Mouse (Mus musculus) limb, embryonic 14.5 days (tissue): ENCODE measurements around the gene Triap1. TPM values are rescaled to one million over a fixed set of nuclear protein-coding genes. Genes with fewer than 3 reads are reported as not detected.

ENCODE experiments used
- ATAC-seq: fragments of 200-750 bp; cut with Nextera tagmentation; 2 replicates; pipeline ENCODE4 v1.8.0; 2017; ENCODE audit warnings: low read depth, moderate number of reproducible peaks, moderate TSS enrichment; ENCODE audit not compliant: low FRiP score
- DNase-seq: peaks from one replicate; pipeline ENCODE4 v3.0.0-alpha.2; 2015; ENCODE audit warnings: low spot score
- H3K27ac ChIP-seq: fragments of 300-500 bp; sonication (generic); replicated peaks from 2 replicates; pipeline ENCODE4 v1.5.1; 2014; ENCODE audit warnings: low read depth, mild to moderate bottlenecking, low read length, moderate library complexity, mixed read lengths
- H3K27me3 ChIP-seq: fragments of 300-500 bp; sonication (generic); 2 replicates; pipeline ENCODE4 v1.6.1; 2014; ENCODE audit warnings: low read length, mixed read lengths; ENCODE audit not compliant: control insufficient read depth, insufficient read depth
- H3K36me3 ChIP-seq: fragments of 300-500 bp; sonication (generic); 2 replicates; pipeline ENCODE4 v1.6.1; 2014; ENCODE audit warnings: mild to moderate bottlenecking, low read length, moderate library complexity, mixed read lengths; ENCODE audit not compliant: control insufficient read depth, insufficient read depth
- H3K4me1 ChIP-seq: fragments of 300-500 bp; sonication (generic); 2 replicates; pipeline ENCODE4 v1.6.1; 2014; ENCODE audit warnings: antibody characterized with exemption, low read length, mixed read lengths; ENCODE audit not compliant: control insufficient read depth, insufficient read depth
- H3K4me2 ChIP-seq: fragments of 300-500 bp; sonication (generic); replicated peaks from 2 replicates; pipeline ENCODE4 v1.6.1; 2014; ENCODE audit warnings: low read depth, mild to moderate bottlenecking, low read length, moderate library complexity; ENCODE audit not compliant: severe bottlenecking
- H3K4me3 ChIP-seq: fragments of 300-500 bp; sonication (generic); replicated peaks from 2 replicates; pipeline ENCODE4 v1.5.1; 2014; ENCODE audit warnings: low read length
- H3K9ac ChIP-seq: fragments of 300-500 bp; sonication (generic); 2 replicates; pipeline ENCODE4 v1.6.1; 2014; ENCODE audit warnings: mild to moderate bottlenecking, low read depth, low read length, moderate library complexity; ENCODE audit not compliant: severe bottlenecking
- H3K9me3 ChIP-seq: fragments of 300-500 bp; sonication (generic); 2 replicates; pipeline ENCODE4 v1.6.1; 2016; ENCODE audit warnings: low read length; ENCODE audit not compliant: control insufficient read depth
- POLR2A ChIP-seq: fragments of 200-500 bp; IDR thresholded peaks from 2 replicates; pipeline ENCODE4 v1.8.0; 2012; ENCODE audit warnings: inconsistent platforms, mild to moderate bottlenecking, moderate library complexity, borderline replicate concordance; ENCODE audit not compliant: insufficient read depth, insufficient read length; ENCODE audit errors: extremely low read depth
- WGBS: fragments of 180-500 bp; shearing (Covaris S2); extraction: QIAGEN DNeasy Blood & Tissue Kit; methylation state at CpG from one replicate; pipeline ENCODE4 v1.1.7; 2014; 5-methylcytosine and 5-hydroxymethylcytosine counted together
- polyA plus RNA-seq, 2 experiments: library from polyadenylated mRNA; depleted of rRNA in 1 of 2; stranded (reverse) in 1 of 2; unstranded in 1 of 2; fragments of >200 nt; fragmentation: Nextera tagmentation in 1 of 2; extraction: Ambion mirVana in 1 of 2; gene quantifications; 2 replicates each; pipeline versions ENCODE4 v1.2.1 to v1.2.3; 2012 to 2014

Gene Triap1
- polyA plus RNA-seq, 2 experiments = 28.7 to 62.2 TPM

DNA sequence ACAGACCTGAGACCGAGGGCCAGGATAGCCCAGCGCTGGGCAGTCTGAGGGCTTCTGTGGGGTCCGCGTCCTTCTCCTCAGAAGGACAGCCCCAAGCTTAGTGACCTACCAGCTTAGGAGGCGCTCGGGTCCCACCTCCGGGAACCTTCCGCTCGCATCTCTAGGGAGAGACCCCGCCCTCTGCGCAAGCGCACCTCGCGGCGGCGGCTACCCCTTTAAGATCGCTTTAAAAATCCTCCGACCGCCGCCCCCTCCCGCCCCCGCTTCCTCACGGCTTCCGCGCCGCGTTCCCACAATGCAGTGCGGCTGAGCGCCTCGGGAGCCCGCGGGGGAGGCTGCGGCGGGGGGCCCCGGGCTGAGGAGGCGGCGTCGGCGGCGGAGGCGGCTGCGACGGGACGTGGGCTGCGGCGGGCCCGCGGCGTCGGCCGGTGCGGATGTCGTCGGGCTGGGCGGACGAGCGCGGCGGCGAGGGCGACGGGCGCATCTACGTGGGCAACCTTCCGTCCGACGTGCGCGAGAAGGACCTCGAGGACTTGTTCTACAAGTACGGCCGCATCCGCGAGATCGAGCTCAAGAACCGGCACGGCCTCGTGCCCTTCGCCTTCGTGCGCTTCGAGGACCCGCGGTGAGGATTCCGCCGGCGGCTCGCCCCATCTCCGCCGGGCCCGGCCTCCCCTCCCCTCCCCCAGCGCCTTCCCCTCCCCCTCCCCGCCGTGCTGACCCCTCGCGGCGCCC lies 14.0 kb upstream of the Triap1 start, which contains the start of gene Srsf9:
Gene Srsf9, plus strand, starts transcription at position 303 of the 735 bp plus-strand sequence.
- Histone ChIP-seq H3K27ac (peak within 1 kb of the TSS; percentile 88), H3K9me3 (no peaks in the 10 kb centered on the region), H3K4me1 (peaks cover 19% of the 10 kb centered on the region), H3K4me3 (peak within 1 kb of the TSS; percentile 97), H3K27me3 (no peaks in the 10 kb centered on the region), H3K36me3 (peaks cover 25% of the 10 kb centered on the region), H3K4me2 (peak within 1 kb of the TSS; percentile 71), H3K9ac (peak within 1 kb of the TSS; percentile 95)
- TF ChIP-seq POLR2A = 0 out of 2 replicates have a peak, but pooled peaks have one; percentile 28
- ATAC-seq (peak; percentile 92), DNase-seq (peak; percentile 90)
- under 1% methylated on average over 57 of the region's 97 CpGs for WGBS

DNA sequence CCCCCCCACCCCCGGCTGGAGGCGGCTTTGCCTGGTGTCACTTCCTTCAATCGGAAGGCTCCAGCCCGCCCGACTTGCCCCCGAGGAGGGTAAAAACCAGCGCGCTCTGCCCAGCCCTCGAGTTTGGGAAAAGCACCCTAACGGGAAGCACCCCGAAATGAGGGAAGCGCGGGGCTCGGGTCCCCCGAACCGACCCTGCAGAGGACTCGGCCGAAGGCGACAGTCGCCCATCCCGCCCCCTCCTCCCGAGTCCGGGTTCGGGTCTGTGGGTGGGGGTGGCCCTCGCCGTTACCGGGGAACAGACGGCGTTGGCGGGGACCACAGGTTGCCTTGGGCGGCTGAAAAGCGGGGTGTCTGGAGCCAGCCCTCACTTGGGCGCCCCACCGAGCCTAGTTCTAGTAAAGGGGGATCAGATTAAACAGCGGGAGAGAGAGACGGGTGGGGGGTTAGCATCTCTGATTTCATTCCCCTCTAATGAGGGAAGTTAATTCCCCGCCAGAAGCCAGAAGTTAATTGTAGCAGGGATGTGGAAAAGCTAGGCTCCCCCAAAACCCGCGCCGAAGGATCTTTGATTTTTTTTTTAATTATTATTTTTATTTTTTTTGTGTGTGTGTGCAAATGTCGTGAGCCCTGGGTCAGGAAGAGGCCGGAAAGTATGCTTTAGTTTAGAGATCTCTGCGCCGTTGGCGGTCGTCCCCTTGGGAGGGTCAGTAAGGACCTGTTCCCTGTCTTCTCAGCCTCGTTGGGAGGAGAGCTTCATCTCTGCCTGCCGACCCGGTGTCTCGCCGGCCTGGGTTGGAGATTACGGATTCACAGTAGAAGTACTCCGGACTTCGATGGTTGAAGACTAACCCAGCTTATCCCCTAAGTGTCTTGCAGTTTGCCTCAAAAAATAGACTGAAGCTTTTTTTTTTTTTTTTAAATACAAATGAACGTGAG lies 13.1 kb upstream of the Triap1 start:
- under 1% methylated on average over 49 of the region's 55 CpGs for WGBS
- Histone ChIP-seq H3K9me3 (no peaks in the 10 kb centered on the region), H3K4me1 (peaks cover 19% of the 10 kb centered on the region), H3K36me3 (peaks cover 33% of the 10 kb centered on the region), H3K27ac (peak overlapping the region; percentile 88), H3K27me3 (no peaks in the 10 kb centered on the region), H3K4me3 (peak overlapping the region; percentile 97), H3K9ac (peak overlapping the region; percentile 95), H3K4me2 (peak overlapping the region; percentile 71)
- no peak for TF ChIP-seq POLR2A
- no peak for DNase-seq
- ATAC-seq = peak; percentile 16; the same call in 1 of the 2 replicates

DNA sequence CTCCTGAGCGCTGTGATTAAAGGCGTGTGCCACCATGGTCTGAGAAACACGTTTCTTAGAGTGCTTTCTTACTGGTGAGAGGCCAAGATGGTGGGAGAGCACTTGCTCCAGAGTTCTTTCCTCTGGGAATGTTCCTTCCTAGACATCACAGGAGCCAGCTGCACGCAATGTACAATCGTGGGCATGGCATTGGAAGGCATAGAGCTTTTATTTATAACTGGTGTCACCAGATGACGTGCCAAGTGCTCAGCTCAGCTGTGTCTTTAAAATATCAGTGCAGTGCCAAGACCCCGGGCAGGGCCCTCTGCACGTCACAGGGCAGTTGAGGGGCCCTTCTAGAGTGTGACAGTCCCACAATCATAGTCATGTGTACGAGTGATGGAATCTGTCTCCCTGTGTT lies 10.1 kb upstream of the Triap1 start:
- DNase-seq = no peak
- Histone ChIP-seq H3K36me3 (peaks cover 64% of the 10 kb centered on the region), H3K9ac (no peak overlapping the region), H3K4me3 (no peak overlapping the region), H3K4me2 (no peak overlapping the region), H3K27me3 (no peaks in the 10 kb centered on the region), H3K4me1 (peaks cover 16% of the 10 kb centered on the region), H3K27ac (no peak overlapping the region), H3K9me3 (no peaks in the 10 kb centered on the region)
- no peak for TF ChIP-seq POLR2A
- 89% methylated on average over 9 of the region's 9 CpGs for WGBS
- ATAC-seq = no peak

- Histone ChIP-seq H3K4me2 (no peak overlapping the region), H3K9me3 (no peaks in the 10 kb centered on the region), H3K9ac (no peak overlapping the region), H3K36me3 (peaks cover 69% of the 10 kb centered on the region), H3K4me1 (peaks cover 8% of the 10 kb centered on the region), H3K4me3 (no peak overlapping the region), H3K27me3 (no peaks in the 10 kb centered on the region), H3K27ac (no peak overlapping the region)
- no peak for TF ChIP-seq POLR2A
- no peak for DNase-seq
- ATAC-seq = no peak
- WGBS = 78% methylated on average over 3 of the region's 3 CpGs
Measured at GRCm38 (mm10) chr5:115333626-115334025, 7.4 kb upstream of the Triap1 start.

DNA sequence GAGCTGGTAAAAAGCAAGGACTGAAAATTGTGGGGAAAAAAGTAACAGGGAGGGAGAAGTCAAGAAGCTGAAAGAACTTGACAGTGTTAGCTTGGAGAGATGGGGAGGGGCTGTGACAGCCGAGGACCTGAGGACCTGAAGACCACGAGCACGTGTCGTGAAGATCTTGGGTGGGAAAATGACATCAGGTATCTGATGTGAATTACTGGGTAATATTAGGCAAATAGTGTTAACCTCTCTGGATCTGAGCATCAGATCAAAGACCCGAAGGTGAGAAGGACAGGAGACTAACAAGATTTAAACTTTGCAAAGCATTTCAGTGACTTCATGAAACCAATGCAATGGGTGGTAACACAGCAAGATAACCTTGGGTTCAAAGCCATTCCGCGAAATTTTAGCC lies 1.0 kb upstream of the Triap1 start:
- H3K9me3 ChIP-seq = no peaks in the 10 kb centered on the region
- 25% methylated on average over 7 of the region's 7 CpGs for WGBS
- no peaks in the 10 kb centered on the region for H3K27me3 ChIP-seq
- peak overlapping the region; percentile 90 for H3K4me3 ChIP-seq
- H3K9ac ChIP-seq = 0 out of 2 replicates have a peak overlapping the region, but pooled peaks have one; percentile 21
- H3K27ac ChIP-seq = no peak overlapping the region
- H3K36me3 ChIP-seq = peaks cover 44% of the 10 kb centered on the region
- no peak for TF ChIP-seq POLR2A
- DNase-seq (no peak), ATAC-seq (no peak)
- H3K4me2 ChIP-seq = peak overlapping the region; percentile 79
- peaks cover 11% of the 10 kb centered on the region for H3K4me1 ChIP-seq
